Mouse (Mus musculus): ENCODE measurements around the gene Foxa2. TPM values are rescaled to one million over a fixed set of nuclear protein-coding genes. Genes with fewer than 3 reads are reported as not detected.

Foxa2 gene
- polyA plus RNA-seq, 1 experiment from 2014 or later = 0.63 TPM

DNA sequence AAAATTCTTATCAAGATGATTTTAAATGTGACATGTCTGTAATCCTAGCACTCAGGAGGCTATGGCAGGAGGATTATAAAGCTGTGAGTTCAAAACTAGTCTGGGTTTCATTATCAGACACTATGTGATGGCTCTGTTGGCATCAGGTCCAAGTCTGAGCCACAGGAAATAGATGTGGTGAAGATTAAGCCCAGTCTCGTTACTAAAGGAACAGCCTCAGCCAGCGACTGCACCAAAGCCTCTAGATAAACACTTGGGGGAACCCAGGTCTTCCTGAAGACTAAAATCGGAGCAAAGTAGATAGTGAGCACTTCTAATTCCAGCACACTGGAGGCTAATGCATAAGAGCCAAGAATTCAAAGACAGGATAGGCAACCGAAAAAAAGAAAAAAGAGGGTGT, 52.9 kb downstream of the Foxa2 start:
- H3K4me2 ChIP-seq (ENCODE audit: low read depth, low read length) = no peak overlapping the region
- H3K4me1 ChIP-seq (ENCODE audit: control insufficient read depth, insufficient read depth, low read length) = no peaks in the 10 kb centered on the region
- H3K9me3 ChIP-seq (replicated peaks; ENCODE audit: control insufficient read depth, low read length) = no peaks in the 10 kb centered on the region
- H3K36me3 ChIP-seq (ENCODE audit: control insufficient read depth, insufficient read depth) = no peaks in the 10 kb centered on the region
- H3K27ac ChIP-seq (ENCODE audit: low read length) = no peak overlapping the region
- no peak overlapping the region for H3K9ac ChIP-seq (ENCODE audit: low read length)
- WGBS = 31% methylated on average over 4 of the region's 4 CpGs
- no peak overlapping the region for H3K4me3 ChIP-seq (ENCODE audit: low read length)
- no peaks in the 10 kb centered on the region for H3K27me3 ChIP-seq (ENCODE audit: control insufficient read depth, insufficient read depth, low read length)
- no peak for ATAC-seq (replicated peaks; ENCODE audit: extremely low read depth, insufficient read depth, low FRiP score)

DNA sequence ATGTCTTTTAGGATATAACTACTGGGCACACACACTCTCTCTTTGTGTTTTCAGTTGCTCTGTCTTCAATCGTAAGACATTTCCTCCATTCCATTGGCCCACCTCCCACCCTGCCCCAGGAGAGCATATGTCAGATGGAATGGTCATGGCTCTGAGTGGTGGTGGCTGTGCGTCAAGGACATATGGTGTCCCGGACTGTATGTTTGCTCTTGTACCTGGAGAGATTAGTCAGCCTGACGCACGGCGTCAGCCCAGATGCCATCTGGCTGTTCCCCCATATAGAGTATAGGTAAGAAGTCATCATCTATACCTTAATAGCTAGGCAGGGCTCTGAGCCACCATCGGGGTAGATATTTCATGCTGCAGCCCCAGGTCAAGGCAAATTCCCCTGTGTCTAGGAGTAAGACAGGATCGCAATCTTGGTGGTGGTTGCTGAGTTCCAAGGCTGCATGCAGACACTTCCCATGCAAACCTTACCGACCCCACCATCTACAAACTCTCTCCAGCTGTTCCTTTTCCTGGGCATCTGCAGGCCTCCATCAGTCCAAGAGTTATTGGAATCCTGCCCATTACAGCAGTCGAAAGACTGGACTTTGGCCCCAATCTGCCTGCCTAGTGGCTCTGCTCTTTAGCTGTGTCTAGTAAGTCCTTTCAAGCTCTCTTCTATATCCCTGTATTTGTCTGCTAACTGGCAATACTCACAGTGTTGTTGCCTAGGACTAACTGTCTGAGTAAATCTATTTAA, 53.7 kb downstream of the Foxa2 start:
- no peaks in the 10 kb centered on the region for H3K36me3 ChIP-seq (ENCODE audit: control insufficient read depth, insufficient read depth)
- H3K27me3 ChIP-seq (ENCODE audit: control insufficient read depth, insufficient read depth, low read length) = no peaks in the 10 kb centered on the region
- no peaks in the 10 kb centered on the region for H3K4me1 ChIP-seq (ENCODE audit: control insufficient read depth, insufficient read depth, low read length)
- WGBS = 78% methylated on average over 10 of the region's 10 CpGs
- H3K9me3 ChIP-seq (replicated peaks; ENCODE audit: control insufficient read depth, low read length) = no peaks in the 10 kb centered on the region
- no peak overlapping the region for H3K27ac ChIP-seq (ENCODE audit: low read length)
- no peak overlapping the region for H3K4me3 ChIP-seq (ENCODE audit: low read length)
- no peak overlapping the region for H3K4me2 ChIP-seq (ENCODE audit: low read depth, low read length)
- H3K9ac ChIP-seq (ENCODE audit: low read length) = no peak overlapping the region
- ATAC-seq (replicated peaks; ENCODE audit: extremely low read depth, insufficient read depth, low FRiP score) = no peak

Small RNAs within 50 kb of the gene (microRNA-seq; reads per million reads assigned to microRNA genes)
- not detected for gene Gm27420
